Mouse (Mus musculus): Measurements from ENCODE around the gene Pik3r6. TPM values are rescaled to one million over a fixed set of nuclear protein-coding genes. Genes with fewer than 3 reads are reported as not detected.

Gene Pik3r6
- polyA plus RNA-seq, 1 experiment from 2014 or later, result 2.6 TPM

GRCm38 (mm10) chr11:68570861-68571260 lies 68.0 kb downstream of the Pik3r6 start:
- no peak overlapping the region for H3K27ac ChIP-seq
- no peak overlapping the region for H3K9ac ChIP-seq
- H3K9me3 ChIP-seq, result no peaks in the 10 kb centered on the region
- H3K4me1 ChIP-seq, result peaks cover 8% of the 10 kb centered on the region; the same call in 1 of the 2 replicates
- H3K4me3 ChIP-seq, result no peak overlapping the region
- 90% methylated on average over 5 of the region's 5 CpGs for WGBS
- ATAC-seq (replicated peaks), result no peak
- H3K4me2 ChIP-seq, result no peak overlapping the region
- H3K27me3 ChIP-seq (replicated peaks), result no peaks in the 10 kb centered on the region
- no peaks in the 10 kb centered on the region for H3K36me3 ChIP-seq (replicated peaks)

GRCm38 (mm10) chr11:68577076-68577475 lies 74.3 kb downstream of the Pik3r6 start:
- no peak overlapping the region for H3K4me3 ChIP-seq
- no peaks in the 10 kb centered on the region for H3K27me3 ChIP-seq (replicated peaks)
- no peak overlapping the region for H3K27ac ChIP-seq
- H3K9me3 ChIP-seq, result no peaks in the 10 kb centered on the region
- H3K36me3 ChIP-seq (replicated peaks), result no peaks in the 10 kb centered on the region
- H3K9ac ChIP-seq, result no peak overlapping the region
- no peak overlapping the region for H3K4me2 ChIP-seq
- 81% methylated on average over 1 of the region's 1 CpGs for WGBS
- no peak for ATAC-seq (replicated peaks)
- H3K4me1 ChIP-seq, result peaks cover 16% of the 10 kb centered on the region

GRCm38 (mm10) chr11:68579462-68579881 lies 76.7 kb downstream of the Pik3r6 start:
- Histone ChIP-seq H3K27ac (peak overlapping the region; percentile 14), H3K4me3 (no peak overlapping the region), H3K9me3 (no peaks in the 10 kb centered on the region), H3K4me2 (no peak overlapping the region), H3K27me3 (replicated peaks) (no peaks in the 10 kb centered on the region), H3K36me3 (replicated peaks) (no peaks in the 10 kb centered on the region), H3K9ac (no peak overlapping the region), H3K4me1 (peaks cover 24% of the 10 kb centered on the region)
- WGBS, result 14% methylated on average over 9 of the region's 9 CpGs
- ATAC-seq (replicated peaks), result 0 out of 2 replicates have a peak, but pooled peaks have one; percentile 69

- Histone ChIP-seq H3K27me3 (replicated peaks) (no peaks in the 10 kb centered on the region), H3K4me2 (no peak overlapping the region), H3K4me3 (no peak overlapping the region), H3K9me3 (no peaks in the 10 kb centered on the region), H3K9ac (no peak overlapping the region), H3K36me3 (replicated peaks) (no peaks in the 10 kb centered on the region), H3K27ac (peak overlapping the region; percentile 35; the same call in 1 of the 2 replicates), H3K4me1 (peaks cover 26% of the 10 kb centered on the region)
- WGBS, result 18% methylated on average over 6 of the region's 6 CpGs
- no peak for ATAC-seq (replicated peaks)
Measured at GRCm38 (mm10) chr11:68580566-68580965, 77.7 kb downstream of the Pik3r6 start.

- Histone ChIP-seq H3K27me3 (replicated peaks) (no peaks in the 10 kb centered on the region), H3K4me1 (peaks cover 21% of the 10 kb centered on the region), H3K4me3 (no peak overlapping the region), H3K4me2 (peak overlapping the region; percentile 20), H3K9me3 (no peaks in the 10 kb centered on the region), H3K9ac (no peak overlapping the region), H3K36me3 (replicated peaks) (no peaks in the 10 kb centered on the region), H3K27ac (peak overlapping the region; percentile 50; the same call in 1 of the 2 replicates)
- 45% methylated on average over 13 of the region's 13 CpGs for WGBS
- peak; percentile 65; the same call in 1 of the 2 replicates for ATAC-seq (replicated peaks)
Measured at GRCm38 (mm10) chr11:68583225-68583624, 80.4 kb downstream of the Pik3r6 start.

GRCm38 (mm10) chr11:68583906-68584480 lies 81.2 kb downstream of the Pik3r6 start:
- WGBS, result 49% methylated on average over 8 of the region's 8 CpGs

GRCm38 (mm10) chr11:68585890-68586289 lies 83.1 kb downstream of the Pik3r6 start:
- Histone ChIP-seq H3K9ac (no peak overlapping the region), H3K27me3 (replicated peaks) (0 out of 2 replicates have a peak, but pooled peaks cover 1% of the 10 kb centered on the region), H3K27ac (no peak overlapping the region), H3K9me3 (no peaks in the 10 kb centered on the region), H3K4me3 (no peak overlapping the region), H3K4me2 (no peak overlapping the region), H3K36me3 (replicated peaks) (no peaks in the 10 kb centered on the region), H3K4me1 (peaks cover 10% of the 10 kb centered on the region)
- no peak for ATAC-seq (replicated peaks)
- 31% methylated on average over 3 of the region's 3 CpGs for WGBS

More at GRCm38 (mm10) chr11:68583906-68584480, 81.2 kb downstream of the Pik3r6 start:
- Histone ChIP-seq H3K27ac (peak overlapping the region; percentile 58), H3K4me1 (peaks cover 21% of the 10 kb centered on the region), H3K9ac (no peak overlapping the region), H3K4me3 (no peak overlapping the region), H3K36me3 (replicated peaks) (no peaks in the 10 kb centered on the region), H3K9me3 (no peaks in the 10 kb centered on the region), H3K27me3 (replicated peaks) (no peaks in the 10 kb centered on the region), H3K4me2 (no peak overlapping the region)
- no peak for ATAC-seq (replicated peaks)

GRCm38 (mm10) chr11:68586721-68587120 lies 83.9 kb downstream of the Pik3r6 start, which contains the start of gene Ccdc42:
Gene Ccdc42, plus strand, starts transcription at chr11:68587021.
- 0 out of 2 replicates have a peak, but pooled peaks cover 2% of the 10 kb centered on the region for H3K27me3 ChIP-seq (replicated peaks)
- no peak within 1 kb of the TSS for H3K4me3 ChIP-seq
- 58% methylated on average over 5 of the region's 5 CpGs for WGBS
- no peak within 1 kb of the TSS for H3K4me2 ChIP-seq
- no peak within 1 kb of the TSS for H3K27ac ChIP-seq
- no peaks in the 10 kb centered on the region for H3K9me3 ChIP-seq
- H3K4me1 ChIP-seq, result peaks cover 10% of the 10 kb centered on the region
- no peak within 1 kb of the TSS for H3K9ac ChIP-seq
- ATAC-seq (replicated peaks), result no peak
- H3K36me3 ChIP-seq (replicated peaks), result no peaks in the 10 kb centered on the region

GRCm38 (mm10) chr11:68589055-68589809 lies 86.4 kb downstream of the Pik3r6 start:
- peaks cover 4% of the 10 kb centered on the region for H3K4me1 ChIP-seq

GRCm38 (mm10) chr11:68591708-68592107 lies 88.9 kb downstream of the Pik3r6 start:
- no peak for ATAC-seq (replicated peaks)
- Histone ChIP-seq H3K4me2 (no peak overlapping the region), H3K4me1 (no peaks in the 10 kb centered on the region), H3K27ac (no peak overlapping the region), H3K36me3 (replicated peaks) (no peaks in the 10 kb centered on the region), H3K9ac (no peak overlapping the region), H3K9me3 (no peaks in the 10 kb centered on the region), H3K4me3 (no peak overlapping the region), H3K27me3 (replicated peaks) (0 out of 2 replicates have a peak, but pooled peaks cover 2% of the 10 kb centered on the region)
- 22% methylated on average over 5 of the region's 5 CpGs for WGBS

More at GRCm38 (mm10) chr11:68589055-68589809, 86.4 kb downstream of the Pik3r6 start:
- Histone ChIP-seq H3K9me3 (no peaks in the 10 kb centered on the region), H3K27ac (no peak overlapping the region), H3K4me2 (no peak overlapping the region), H3K27me3 (replicated peaks) (0 out of 2 replicates have a peak, but pooled peaks cover 2% of the 10 kb centered on the region), H3K36me3 (replicated peaks) (no peaks in the 10 kb centered on the region), H3K4me3 (no peak overlapping the region), H3K9ac (no peak overlapping the region)
- no peak for ATAC-seq (replicated peaks)
- WGBS, result 76% methylated on average over 8 of the region's 8 CpGs

GRCm38 (mm10) chr11:68593247-68593646 lies 90.4 kb downstream of the Pik3r6 start:
- Histone ChIP-seq H3K27ac (no peak overlapping the region), H3K4me2 (no peak overlapping the region), H3K27me3 (replicated peaks) (0 out of 2 replicates have a peak, but pooled peaks cover 2% of the 10 kb centered on the region), H3K4me3 (no peak overlapping the region), H3K36me3 (replicated peaks) (no peaks in the 10 kb centered on the region), H3K4me1 (no peaks in the 10 kb centered on the region), H3K9ac (no peak overlapping the region), H3K9me3 (no peaks in the 10 kb centered on the region)
- ATAC-seq (replicated peaks), result no peak
- WGBS, result 59% methylated on average over 3 of the region's 3 CpGs

GRCm38 (mm10) chr11:68597912-68598311 lies 95.1 kb downstream of the Pik3r6 start:
- no peak for ATAC-seq (replicated peaks)
- WGBS, result 89% methylated on average over 2 of the region's 2 CpGs
- no peak overlapping the region for H3K4me3 ChIP-seq

More at GRCm38 (mm10) chr11:68597912-68598311, 95.1 kb downstream of the Pik3r6 start:
- H3K27me3 ChIP-seq (replicated peaks), result no peaks in the 10 kb centered on the region
- no peaks in the 10 kb centered on the region for H3K9me3 ChIP-seq
- no peak overlapping the region for H3K9ac ChIP-seq
- H3K4me1 ChIP-seq, result peaks cover 3% of the 10 kb centered on the region; the same call in 1 of the 2 replicates
- H3K36me3 ChIP-seq (replicated peaks), result no peaks in the 10 kb centered on the region
- H3K4me2 ChIP-seq, result no peak overlapping the region
- no peak overlapping the region for H3K27ac ChIP-seq

All from midbrain, embryonic 15.5 days (tissue).